Mouse (Mus musculus): Measurements from ENCODE around the gene Tcp11l2. TPM values are rescaled to one million over a fixed set of nuclear protein-coding genes. Genes with fewer than 3 reads are reported as not detected.
A peak's percentile ranks its signal among the peaks of the same experiment; 100 is the strongest.

Gene Tcp11l2
- polyA plus RNA-seq, 1 experiment, result 139 TPM

DNA sequence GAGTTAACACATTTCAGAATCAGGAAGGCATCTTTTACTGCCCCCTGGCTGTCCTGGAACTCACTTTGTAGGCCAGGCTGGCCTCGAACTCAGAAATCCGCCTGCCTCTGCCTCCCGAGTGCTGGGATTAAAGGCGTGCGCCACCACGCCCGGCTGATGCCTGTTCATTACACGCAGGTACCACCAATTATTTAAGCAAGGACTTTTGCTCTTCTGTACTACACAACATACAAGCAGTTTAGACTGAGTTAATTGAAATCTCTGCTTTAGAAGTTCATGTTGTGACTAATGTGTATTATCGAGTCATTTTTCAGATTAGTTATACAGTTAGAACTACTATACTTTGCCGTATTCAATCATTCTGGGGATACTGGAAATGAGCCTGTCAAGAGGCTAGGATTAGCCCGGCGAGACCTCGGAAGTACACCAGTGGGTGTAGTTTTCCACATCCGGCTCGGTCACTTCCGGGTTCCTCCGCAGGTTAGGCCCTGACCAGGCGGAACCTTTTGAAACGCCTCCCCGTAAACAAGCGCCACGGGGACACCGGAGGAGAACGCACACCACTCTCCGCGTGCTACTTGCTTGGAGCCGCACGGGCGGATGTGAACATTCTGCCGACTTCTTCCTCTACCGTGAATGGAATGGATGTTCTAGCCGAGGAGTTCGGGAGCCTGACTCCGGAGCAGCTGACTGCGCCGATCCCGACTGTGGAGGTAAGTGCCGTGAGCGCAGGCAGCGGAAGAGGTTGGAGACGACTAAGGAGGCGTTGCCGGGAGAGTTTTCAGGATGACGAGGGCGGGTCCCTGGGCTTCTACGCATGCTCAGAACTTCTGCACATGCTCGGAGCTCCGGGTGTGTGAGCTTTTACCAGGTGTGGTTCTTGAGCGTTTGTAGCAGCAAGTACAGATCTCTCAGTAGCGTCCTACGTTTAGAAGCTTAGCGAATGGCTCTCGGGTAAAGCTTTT is 45.7 kb downstream of the Tcp11l2 start, which contains the start of gene Polr3b:
Polr3b (plus strand) TSS at position 467 of the 965 bp plus-strand sequence.
- Histone ChIP-seq H3K4me3 (ENCODE audit: control insufficient read depth, insufficient read depth, low read length) (peak within 1 kb of the TSS; percentile 85), H3K36me3 (ENCODE audit: control insufficient read depth, insufficient read depth, low read length) (no peaks in the 10 kb centered on the region), H3K27ac (ENCODE audit: control insufficient read depth, insufficient read depth, low read length) (peak within 1 kb of the TSS; percentile 92), H3K4me1 (replicated peaks; ENCODE audit: control insufficient read depth, insufficient read depth, low read length) (0 out of 2 replicates have a peak, but pooled peaks cover 2% of the 10 kb centered on the region), H3K27me3 (ENCODE audit: control insufficient read depth, insufficient read depth, low read length) (no peaks in the 10 kb centered on the region)
- peak; percentile 92 for DNase-seq
- 8% methylated on average over 53 of the region's 53 CpGs for WGBS
- TF ChIP-seq CTCF (IDR thresholded peaks at IDR 0.05; ENCODE audit: borderline replicate concordance, control insufficient read depth, extremely low read depth, insufficient read depth, low read length, poor library complexity) (peak; percentile 49; the same call in 1 of the 2 replicates), POLR2A (IDR thresholded peaks at IDR 0.05; ENCODE audit: control insufficient read depth, extremely low read depth, insufficient read depth, low read length, poor library complexity) (peak; percentile 77)

DNA sequence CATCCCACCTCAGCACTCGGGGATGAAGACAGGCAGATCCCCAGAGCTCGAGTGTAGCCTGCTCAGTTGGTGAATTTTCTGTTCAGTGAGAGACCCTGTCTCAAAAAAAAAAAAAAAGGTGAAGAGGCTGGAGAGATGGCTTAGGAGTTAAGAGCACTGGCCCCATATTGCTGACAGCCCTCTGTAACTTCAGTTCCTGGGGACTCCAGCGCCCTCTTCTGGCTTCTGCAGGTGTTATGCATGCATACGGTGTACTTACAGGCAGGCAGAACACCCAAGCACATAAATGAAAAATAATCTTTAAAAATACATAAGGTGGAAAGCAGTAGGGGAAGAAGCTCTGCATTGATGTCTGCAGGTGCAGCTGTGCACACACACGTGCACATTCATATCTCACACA is 54.8 kb downstream of the Tcp11l2 start:
- Histone ChIP-seq H3K4me3 (ENCODE audit: control insufficient read depth, insufficient read depth, low read length) (no peak overlapping the region), H3K4me1 (replicated peaks; ENCODE audit: control insufficient read depth, insufficient read depth, low read length) (peaks cover 10% of the 10 kb centered on the region), H3K27me3 (ENCODE audit: control insufficient read depth, insufficient read depth, low read length) (no peaks in the 10 kb centered on the region), H3K27ac (ENCODE audit: control insufficient read depth, insufficient read depth, low read length) (no peak overlapping the region), H3K36me3 (ENCODE audit: control insufficient read depth, insufficient read depth, low read length) (peaks cover 3% of the 10 kb centered on the region; the same call in 1 of the 2 replicates)
- 57% methylated on average over 5 of the region's 5 CpGs for WGBS
- TF ChIP-seq CTCF (IDR thresholded peaks at IDR 0.05; ENCODE audit: borderline replicate concordance, control insufficient read depth, extremely low read depth, insufficient read depth, low read length, poor library complexity) (no peak), POLR2A (IDR thresholded peaks at IDR 0.05; ENCODE audit: control insufficient read depth, extremely low read depth, insufficient read depth, low read length, poor library complexity) (no peak)
- DNase-seq, result peak; percentile 50

DNA sequence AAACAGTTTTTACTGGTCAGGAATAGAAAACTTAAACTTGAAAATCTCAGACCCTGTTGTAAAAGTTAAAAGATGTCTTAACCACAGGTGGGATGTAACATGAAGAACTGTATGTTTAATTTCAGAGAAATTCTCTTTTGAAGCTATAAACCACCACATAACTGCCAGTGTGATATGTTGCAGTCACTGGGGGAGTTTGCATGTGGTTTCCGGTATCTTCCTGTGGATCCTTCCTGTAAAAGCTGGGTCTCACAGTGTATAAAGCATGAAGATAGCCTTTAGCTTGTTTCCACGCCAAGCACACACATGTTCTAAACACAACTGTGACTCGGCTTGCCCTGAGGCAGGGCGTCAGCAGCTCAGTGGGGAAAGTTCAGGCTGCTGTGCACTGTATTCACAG is 55.6 kb downstream of the Tcp11l2 start:
- Histone ChIP-seq H3K4me1 (replicated peaks; ENCODE audit: control insufficient read depth, insufficient read depth, low read length) (peaks cover 10% of the 10 kb centered on the region), H3K36me3 (ENCODE audit: control insufficient read depth, insufficient read depth, low read length) (peaks cover 4% of the 10 kb centered on the region; the same call in 1 of the 2 replicates), H3K27ac (ENCODE audit: control insufficient read depth, insufficient read depth, low read length) (no peak overlapping the region), H3K27me3 (ENCODE audit: control insufficient read depth, insufficient read depth, low read length) (no peaks in the 10 kb centered on the region), H3K4me3 (ENCODE audit: control insufficient read depth, insufficient read depth, low read length) (no peak overlapping the region)
- DNase-seq, result peak; percentile 15
- 11% methylated on average over 4 of the region's 4 CpGs for WGBS
- TF ChIP-seq POLR2A (IDR thresholded peaks at IDR 0.05; ENCODE audit: control insufficient read depth, extremely low read depth, insufficient read depth, low read length, poor library complexity) (no peak), CTCF (IDR thresholded peaks at IDR 0.05; ENCODE audit: borderline replicate concordance, control insufficient read depth, extremely low read depth, insufficient read depth, low read length, poor library complexity) (no peak)

DNA sequence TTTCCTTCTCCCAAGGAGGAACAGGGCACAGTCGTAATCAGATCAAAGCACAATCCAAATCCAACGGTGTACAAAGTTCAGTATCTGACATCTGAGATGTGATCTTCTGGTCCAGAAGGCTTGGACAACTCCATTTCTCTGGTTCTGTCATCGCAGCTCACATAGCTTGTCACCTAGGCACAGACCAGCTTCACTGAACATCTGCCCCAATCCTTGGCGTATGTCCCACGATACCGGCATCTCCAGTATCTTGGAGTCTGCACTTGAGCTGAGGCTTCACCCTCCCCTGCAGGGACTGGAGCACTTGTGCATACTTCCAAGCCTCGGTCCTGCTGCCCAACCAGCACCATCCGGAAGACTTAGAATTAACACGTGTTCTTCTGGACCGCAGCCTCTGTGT is 60.2 kb downstream of the Tcp11l2 start:
- TF ChIP-seq POLR2A (IDR thresholded peaks at IDR 0.05; ENCODE audit: control insufficient read depth, extremely low read depth, insufficient read depth, low read length, poor library complexity), result no peak
- 95% methylated on average over 10 of the region's 10 CpGs for WGBS
- H3K27me3 ChIP-seq (ENCODE audit: control insufficient read depth, insufficient read depth, low read length), result no peaks in the 10 kb centered on the region
- DNase-seq, result no peak
- H3K4me1 ChIP-seq (replicated peaks; ENCODE audit: control insufficient read depth, insufficient read depth, low read length), result peaks cover 5% of the 10 kb centered on the region
- no peak overlapping the region for H3K4me3 ChIP-seq (ENCODE audit: control insufficient read depth, insufficient read depth, low read length)
- peaks cover 16% of the 10 kb centered on the region for H3K36me3 ChIP-seq (ENCODE audit: control insufficient read depth, insufficient read depth, low read length)
- no peak overlapping the region for H3K27ac ChIP-seq (ENCODE audit: control insufficient read depth, insufficient read depth, low read length)

DNA sequence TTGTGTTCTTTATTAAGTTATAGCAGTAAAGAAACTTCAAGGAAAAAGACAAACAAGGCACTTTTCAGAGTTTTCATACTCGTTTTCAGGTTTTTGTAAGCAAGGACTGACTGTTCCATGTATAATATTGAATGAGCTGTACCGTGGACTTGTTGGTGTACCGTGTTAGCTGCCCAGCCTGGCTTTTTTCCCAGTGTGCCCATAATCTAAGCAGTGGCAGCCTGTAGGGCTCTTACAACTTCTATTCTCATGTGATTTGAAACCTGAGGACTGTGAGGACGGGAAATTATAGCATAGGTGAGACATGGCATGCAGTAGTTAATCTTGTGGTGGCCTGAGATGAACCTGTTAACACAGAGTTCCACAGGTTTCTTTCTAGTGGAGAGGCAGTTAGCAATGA is 62.0 kb downstream of the Tcp11l2 start:
- no peaks in the 10 kb centered on the region for H3K4me1 ChIP-seq (replicated peaks; ENCODE audit: control insufficient read depth, insufficient read depth, low read length)
- no peak for TF ChIP-seq CTCF (IDR thresholded peaks at IDR 0.05; ENCODE audit: borderline replicate concordance, control insufficient read depth, extremely low read depth, insufficient read depth, low read length, poor library complexity)
- H3K27ac ChIP-seq (ENCODE audit: control insufficient read depth, insufficient read depth, low read length), result no peak overlapping the region
- no peaks in the 10 kb centered on the region for H3K27me3 ChIP-seq (ENCODE audit: control insufficient read depth, insufficient read depth, low read length)
- H3K4me3 ChIP-seq (ENCODE audit: control insufficient read depth, insufficient read depth, low read length), result no peak overlapping the region
- 97% methylated on average over 4 of the region's 4 CpGs for WGBS
- no peak for DNase-seq
- peaks cover 16% of the 10 kb centered on the region for H3K36me3 ChIP-seq (ENCODE audit: control insufficient read depth, insufficient read depth, low read length)

DNA sequence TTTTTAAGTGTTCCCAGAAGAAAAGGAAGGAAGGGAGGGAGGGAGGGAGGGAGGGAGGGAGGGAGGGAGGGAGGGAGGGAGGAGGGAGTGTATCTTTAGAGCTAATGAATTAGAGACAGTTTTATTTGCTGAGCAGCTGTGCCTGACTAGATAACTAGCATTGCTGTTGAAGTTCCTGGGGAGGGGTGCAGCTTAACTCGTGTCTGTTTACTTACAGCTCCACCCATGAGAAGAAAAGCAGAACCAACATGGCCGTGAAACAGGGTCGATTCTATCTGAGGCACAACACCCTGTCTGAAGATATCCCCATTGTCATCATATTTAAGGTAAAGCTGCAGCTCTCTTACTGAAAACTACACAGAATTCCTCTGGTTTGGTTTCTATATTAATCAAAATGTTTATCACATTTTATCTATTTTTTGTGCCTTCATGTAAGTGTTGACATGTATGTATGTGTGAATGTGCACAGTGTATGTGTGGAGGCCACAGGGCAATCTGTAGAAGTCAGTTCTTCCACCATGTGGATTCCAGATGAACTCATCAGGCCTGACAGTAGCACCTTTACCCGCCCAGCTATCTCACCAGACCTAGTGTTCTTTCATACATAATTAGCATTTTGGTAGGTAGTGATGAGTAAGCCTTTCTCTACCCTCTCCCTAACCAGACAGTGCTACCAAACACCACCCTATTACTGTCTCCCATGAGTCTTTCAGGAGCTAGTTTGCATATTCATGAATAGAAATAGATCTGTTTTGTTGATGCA is 63.3 kb downstream of the Tcp11l2 start:
- WGBS, result 76% methylated on average over 4 of the region's 4 CpGs
- Histone ChIP-seq H3K4me3 (ENCODE audit: control insufficient read depth, insufficient read depth, low read length) (no peak overlapping the region), H3K27ac (ENCODE audit: control insufficient read depth, insufficient read depth, low read length) (no peak overlapping the region), H3K36me3 (ENCODE audit: control insufficient read depth, insufficient read depth, low read length) (peaks cover 16% of the 10 kb centered on the region), H3K27me3 (ENCODE audit: control insufficient read depth, insufficient read depth, low read length) (no peaks in the 10 kb centered on the region), H3K4me1 (replicated peaks; ENCODE audit: control insufficient read depth, insufficient read depth, low read length) (no peaks in the 10 kb centered on the region)
- no peak for DNase-seq
- TF ChIP-seq POLR2A (IDR thresholded peaks at IDR 0.05; ENCODE audit: control insufficient read depth, extremely low read depth, insufficient read depth, low read length, poor library complexity), result no peak
- TF ChIP-seq CTCF (IDR thresholded peaks at IDR 0.05; ENCODE audit: borderline replicate concordance, control insufficient read depth, extremely low read depth, insufficient read depth, low read length, poor library complexity), result no peak
